Mouse (Mus musculus) MEL (cell line): ENCODE measurements around the gene Nop53. TPM values are rescaled to one million over a fixed set of nuclear protein-coding genes. Genes with fewer than 3 reads are reported as not detected.
"Not testable (repeated sequence)": the region's sequence is repeated elsewhere in the genome, so short reads cannot be mapped to it uniquely, and the experiment has no call there.

Experiments
- DNase-seq: peaks from one replicate; pipeline ENCODE4 v3.0.0; 2011; ENCODE audit warnings: low read depth, low spot score
- H3K27ac ChIP-seq: 2 replicates; pipeline ENCODE4 v1.5.1; 2012; ENCODE audit warnings: low read depth, mild to moderate bottlenecking, control low read depth, low read length, moderate library complexity; ENCODE audit not compliant: control insufficient read depth
- H3K27me3 ChIP-seq, 2 experiments: fragments of 150-350 bp in 1 of 2; sonication (generic) in 1 of 2; 2 replicates each; pipeline ENCODE4 v1.6.1; 2012; ENCODE audit warnings: low read length in 2 of 2, mild to moderate bottlenecking in 2 of 2, improper control_type of control experiment in 1 of 2, moderate library complexity in 1 of 2; ENCODE audit not compliant: insufficient read depth in 2 of 2, control insufficient read depth in 1 of 2
- H3K36me3 ChIP-seq, 2 experiments: 2 replicates each; pipeline ENCODE4 v1.6.1; 2012 to 2014; ENCODE audit warnings: low read length in 2 of 2, improper control_type of control experiment in 1 of 2, inconsistent platforms in 1 of 2, mild to moderate bottlenecking in 1 of 2; ENCODE audit not compliant: insufficient read depth in 2 of 2, control insufficient read depth in 1 of 2
- H3K4me1 ChIP-seq, 2 experiments: fragments of 150-350 bp in 1 of 2; sonication (generic) in 1 of 2; 2 replicates each; pipeline ENCODE4 v1.6.1; 2012; ENCODE audit warnings: low read length in 2 of 2, improper control_type of control experiment in 1 of 2, mild to moderate bottlenecking in 1 of 2; ENCODE audit not compliant: insufficient read depth in 2 of 2, control insufficient read depth in 1 of 2
- H3K4me3 ChIP-seq, 2 experiments: fragments of 150-350 bp in 1 of 2; sonication (generic) in 1 of 2; 2 replicates each; pipeline ENCODE4 v1.5.1; 2012; ENCODE audit warnings: low read depth in 2 of 2, low read length in 2 of 2, mild to moderate bottlenecking in 2 of 2, moderate library complexity in 2 of 2, control low read depth in 1 of 2, improper control_type of control experiment in 1 of 2; ENCODE audit not compliant: control insufficient read depth in 1 of 2, insufficient read depth in 1 of 2
- H3K79me2 ChIP-seq: 2 replicates; pipeline ENCODE4 v1.6.1; 2012; ENCODE audit warnings: mild to moderate bottlenecking, low read length, moderate library complexity; ENCODE audit not compliant: control insufficient read depth, poor library complexity, insufficient read depth
- H3K9ac ChIP-seq: 2 replicates; pipeline ENCODE4 v1.6.1; 2012; ENCODE audit warnings: low read depth, mild to moderate bottlenecking, control low read depth, low read length, moderate library complexity; ENCODE audit not compliant: control insufficient read depth, poor library complexity, severe bottlenecking
- H3K9me3 ChIP-seq: fragments of 150-350 bp; sonication (generic); replicated peaks from 2 replicates; pipeline ENCODE4 v1.6.1; 2012; ENCODE audit warnings: mild to moderate bottlenecking, low read length, improper control_type of control experiment, moderate library complexity; ENCODE audit not compliant: insufficient read depth
- EP300 ChIP-seq, 2 experiments: IDR thresholded peaks; 2 replicates each; pipeline ENCODE4 v1.6.1; 2011; ENCODE audit warnings: improper control_type of control experiment in 2 of 2, low read length in 2 of 2, low read depth in 1 of 2, mild to moderate bottlenecking in 1 of 2
- ETS1 ChIP-seq: IDR thresholded peaks from 2 replicates; pipeline ENCODE4 v1.6.1; 2012; ENCODE audit warnings: low read depth, mild to moderate bottlenecking, inconsistent platforms, low read length, improper control_type of control experiment, moderate library complexity
- GABPA ChIP-seq: IDR thresholded peaks from 2 replicates; pipeline ENCODE4 v1.6.1; 2012; ENCODE audit warnings: low read depth, mild to moderate bottlenecking, inconsistent platforms, low read length, improper control_type of control experiment, moderate library complexity
- GATA1 ChIP-seq: IDR thresholded peaks from 2 replicates; pipeline ENCODE4 v1.6.1; 2011; ENCODE audit warnings: low read depth, low read length, improper control_type of control experiment
- KAT2A ChIP-seq: conservative IDR thresholded peaks from 2 replicates; pipeline ENCODE4 v1.6.1; 2012; ENCODE audit warnings: low read depth, low read length, improper control_type of control experiment, inconsistent platforms
- MAFK ChIP-seq: IDR thresholded peaks from 2 replicates; pipeline ENCODE4 v1.6.1; 2011; ENCODE audit warnings: low read depth, mild to moderate bottlenecking, low read length, improper control_type of control experiment, borderline replicate concordance
- POLR2AphosphoS2 ChIP-seq: IDR thresholded peaks from 2 replicates; pipeline ENCODE4 v1.6.1; 2011; ENCODE audit warnings: low read length, improper control_type of control experiment
- RAD21 ChIP-seq: IDR thresholded peaks from 2 replicates; pipeline ENCODE4 v1.6.1; 2011; ENCODE audit warnings: mild to moderate bottlenecking, low read depth, low read length, improper control_type of control experiment
- TAL1 ChIP-seq: IDR thresholded peaks from 2 replicates; pipeline ENCODE4 v1.6.1; 2012; ENCODE audit warnings: mild to moderate bottlenecking, inconsistent platforms, low read length, moderate library complexity, mixed read lengths
- USF1 ChIP-seq: IDR thresholded peaks from 2 replicates; pipeline ENCODE4 v1.6.1; 2014; ENCODE audit warnings: low read depth, mild to moderate bottlenecking, inconsistent platforms, low read length, improper control_type of control experiment, moderate library complexity
- ZKSCAN1 ChIP-seq: IDR thresholded peaks from 2 replicates; pipeline ENCODE4 v1.6.1; 2012; ENCODE audit warnings: low read depth, mild to moderate bottlenecking, inconsistent platforms, low read length, improper control_type of control experiment, moderate library complexity
- polyA plus RNA-seq, 2 experiments: library from polyadenylated mRNA; stranded (reverse) in 1 of 2; unstranded in 1 of 2; fragments of >175 nt in 1 of 2; fragments of >200 nt in 1 of 2; gene quantifications; 2 replicates each; pipeline versions ENCODE4 v1.2.1 to v1.2.4; 2012; ENCODE audit warnings: low replicate concordance in 2 of 2, low read depth in 1 of 2; ENCODE audit not compliant: insufficient read length in 2 of 2, insufficient read depth in 1 of 2, missing spikeins in 1 of 2
- total RNA-seq: library from RNA; depleted of rRNA; stranded (reverse); fragments of 300-350 nt; gene quantifications from 2 replicates; pipeline ENCODE4 v1.2.3, GENCODE M21; 2012

The Nop53 gene
- total and polyA plus RNA-seq, 3 experiments: 359 to 482 TPM; not detected in 1

- no peaks in the 10 kb centered on the region for H3K27me3 ChIP-seq
- no peak for TF ChIP-seq ETS1
- TF ChIP-seq USF1: no peak
- no peak for TF ChIP-seq EP300 (IDR thresholded peaks at IDR 0.05; ENCODE audit: low read depth in 1 of 2, low read length in 2 of 2)
- TF ChIP-seq GATA1: no peak
- no peak for TF ChIP-seq KAT2A
- no peak for TF ChIP-seq TAL1
- TF ChIP-seq GABPA: no peak
- no peaks in the 10 kb centered on the region for H3K9me3 ChIP-seq
- H3K36me3 ChIP-seq: peaks cover 0 to 4% of the 10 kb centered on the region in 2 experiments; a peak in 2 of 4 replicates
- H3K79me2 ChIP-seq: peaks cover 19% of the 10 kb centered on the region
- no peak overlapping the region for H3K4me3 ChIP-seq
- DNase-seq: no peak
- peaks cover 0 to 6% of the 10 kb centered on the region in 2 experiments; a peak in 3 of 4 replicates for H3K4me1 ChIP-seq
- no peak overlapping the region for H3K27ac ChIP-seq
- H3K9ac ChIP-seq: no peak overlapping the region
Measured at GRCm38 (mm10) chr7:15916996-15917395, 28.9 kb downstream of the Nop53 start.

GRCm38 (mm10) chr7:15916134-15916723 lies 29.6 kb downstream of the Nop53 start:
- H3K36me3 ChIP-seq: peaks cover 0 to 4% of the 10 kb centered on the region in 2 experiments; a peak in 2 of 4 replicates
- H3K9me3 ChIP-seq: no peaks in the 10 kb centered on the region
- H3K27me3 ChIP-seq: no peaks in the 10 kb centered on the region
- H3K4me3 ChIP-seq: no peak overlapping the region
- TF ChIP-seq MAFK (no peak), ETS1 (no peak), POLR2AphosphoS2 (peak; percentile 44), RAD21 (no peak), ZKSCAN1 (no peak)
- no peak overlapping the region for H3K9ac ChIP-seq
- DNase-seq: no peak
- peaks cover 0 to 6% of the 10 kb centered on the region in 2 experiments; a peak in 3 of 4 replicates for H3K4me1 ChIP-seq
- H3K79me2 ChIP-seq: peaks cover 11% of the 10 kb centered on the region
- no peak overlapping the region for H3K27ac ChIP-seq

- TF ChIP-seq POLR2AphosphoS2: peak; percentile 25; the same call in 1 of the 2 replicates
- not testable (repeated sequence) for H3K27me3 ChIP-seq
Measured at GRCm38 (mm10) chr7:15915695-15916094, 30.2 kb downstream of the Nop53 start.

More at GRCm38 (mm10) chr7:15915695-15916094, 30.2 kb downstream of the Nop53 start:
- H3K36me3 ChIP-seq, H3K4me1 ChIP-seq, H3K27ac ChIP-seq, H3K9me3 ChIP-seq, H3K4me3 ChIP-seq, H3K9ac ChIP-seq, DNase-seq, H3K79me2 ChIP-seq: not testable (repeated sequence)
